Mouse (Mus musculus) bone marrow macrophage, adult 2 months (primary cell): ENCODE results near the gene Faim2. TPM values are rescaled to one million over a fixed set of nuclear protein-coding genes. Genes with fewer than 3 reads are reported as not detected.

ENCODE experiments used
- H3K27ac ChIP-seq: 2 replicates; pipeline ENCODE4 v1.5.1; 2012; ENCODE audit warnings: low read depth, low read length; ENCODE audit not compliant: insufficient read depth
- H3K4me1 ChIP-seq: 2 replicates; pipeline ENCODE4 v1.6.1; 2012; ENCODE audit warnings: low read length; ENCODE audit not compliant: control insufficient read depth, insufficient read depth
- H3K4me3 ChIP-seq: 2 replicates; pipeline ENCODE4 v1.5.1; 2012; ENCODE audit warnings: mild to moderate bottlenecking, low read length, moderate library complexity; ENCODE audit not compliant: insufficient read depth
- CTCF ChIP-seq: IDR thresholded peaks from 2 replicates; pipeline ENCODE4 v1.5.1; 2012; ENCODE audit warnings: low read depth, mild to moderate bottlenecking, low read length, moderate library complexity
- POLR2A ChIP-seq: IDR thresholded peaks from 2 replicates; pipeline ENCODE4 v1.6.1; 2012; ENCODE audit warnings: mild to moderate bottlenecking, low read depth, low read length, borderline replicate concordance
- polyA plus RNA-seq: library from polyadenylated mRNA; stranded (reverse); fragments of >200 nt; gene quantifications from 2 replicates; pipeline ENCODE4 v1.2.4, GENCODE M21; 2012; ENCODE audit not compliant: missing spikeins, insufficient read depth, insufficient read length

Faim2 gene
- polyA plus RNA-seq, 1 experiment, result 0.05 TPM

DNA sequence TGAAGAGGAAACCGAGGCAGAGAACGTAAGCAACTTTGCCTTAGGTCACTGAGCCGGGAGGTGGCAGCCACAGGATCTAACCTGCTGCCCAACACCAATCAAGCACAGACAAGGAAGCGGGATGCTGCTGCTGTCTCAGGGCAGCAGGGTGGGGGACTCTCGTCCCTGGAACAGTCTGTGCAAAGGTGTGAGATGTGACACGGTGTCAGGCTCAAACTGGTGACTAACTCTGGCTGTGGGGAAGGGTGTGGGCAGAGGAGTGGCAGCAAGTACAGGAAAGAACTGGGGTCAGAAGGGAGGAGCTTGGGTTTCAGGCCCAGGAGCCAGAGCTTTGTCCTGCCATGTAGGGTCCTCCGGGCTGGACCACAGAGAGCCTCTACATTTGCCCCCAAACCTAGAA is 16.1 kb upstream of the Faim2 start:
- TF ChIP-seq POLR2A (no peak), CTCF (no peak)
- Histone ChIP-seq H3K4me1 (peaks cover 11% of the 10 kb centered on the region), H3K4me3 (no peak overlapping the region), H3K27ac (no peak overlapping the region)

DNA sequence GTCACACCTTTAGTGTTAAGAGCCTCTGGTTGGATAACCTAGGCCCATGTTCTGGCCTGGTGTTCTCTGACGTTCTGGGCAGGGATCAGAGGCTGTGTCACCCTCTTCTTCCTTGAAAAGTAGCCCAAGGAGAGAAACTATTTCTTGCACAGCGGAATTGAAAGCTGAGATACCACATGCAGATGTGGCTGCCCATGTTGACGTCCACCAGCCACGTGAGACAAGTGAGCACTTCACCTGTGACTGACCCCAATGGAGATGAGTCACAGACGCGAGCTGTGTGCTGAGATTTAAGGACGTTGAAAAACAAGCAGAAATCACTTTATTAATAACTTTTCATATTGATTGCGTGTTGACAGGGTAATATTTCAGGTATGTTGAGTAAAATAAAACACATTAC is 11.9 kb upstream of the Faim2 start:
- H3K4me3 ChIP-seq, result no peak overlapping the region
- peaks cover 11% of the 10 kb centered on the region for H3K4me1 ChIP-seq
- no peak overlapping the region for H3K27ac ChIP-seq
- TF ChIP-seq POLR2A, result no peak
- TF ChIP-seq CTCF, result no peak

DNA sequence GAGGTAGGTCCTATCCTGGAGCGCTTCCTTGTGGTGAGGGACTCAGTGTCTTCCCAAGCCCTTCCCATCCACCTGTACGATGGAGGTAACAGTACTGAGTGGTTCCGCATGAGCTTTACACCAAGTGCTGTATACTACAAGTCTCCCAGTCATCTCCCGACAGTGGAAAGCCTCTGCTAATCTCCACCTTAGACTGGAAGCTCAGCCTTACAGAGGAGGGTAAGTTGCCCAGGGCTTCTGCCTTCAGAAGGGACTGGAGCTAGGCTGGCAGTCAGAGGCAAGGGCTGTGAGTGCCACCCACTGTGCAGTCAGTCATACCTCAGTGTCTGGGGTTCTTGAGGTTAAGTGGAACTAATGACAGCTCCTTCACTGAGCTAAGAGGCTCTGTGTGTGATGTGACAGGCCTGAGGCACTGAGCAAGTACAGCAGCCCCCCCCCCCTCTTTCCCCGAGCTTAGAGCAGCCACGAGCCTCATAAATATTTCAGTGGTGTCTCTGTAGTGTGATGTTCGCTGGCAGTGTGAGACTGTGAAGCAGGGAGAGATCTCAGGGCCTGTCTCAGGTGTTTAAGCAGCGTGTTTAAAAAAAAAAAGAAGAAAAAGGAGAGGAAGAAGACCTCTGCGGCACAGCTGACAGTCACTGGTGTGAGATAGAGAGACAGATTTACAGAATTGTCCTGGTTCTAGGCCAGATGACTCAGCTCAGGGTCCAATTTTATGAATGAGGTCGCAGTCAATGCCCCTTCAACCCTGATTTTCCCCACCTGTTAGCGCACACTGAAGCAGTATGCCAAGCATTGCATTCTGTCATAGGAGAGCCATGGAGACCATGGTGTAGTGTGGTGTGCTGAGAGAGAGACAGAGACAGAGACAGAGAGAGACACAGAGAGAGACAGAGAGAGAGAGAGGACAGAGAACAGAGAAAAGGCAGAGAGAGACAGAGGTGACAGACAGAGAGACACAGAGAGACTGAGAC is 9.2 kb upstream of the Faim2 start:
- TF ChIP-seq CTCF, result no peak
- TF ChIP-seq POLR2A, result no peak

DNA sequence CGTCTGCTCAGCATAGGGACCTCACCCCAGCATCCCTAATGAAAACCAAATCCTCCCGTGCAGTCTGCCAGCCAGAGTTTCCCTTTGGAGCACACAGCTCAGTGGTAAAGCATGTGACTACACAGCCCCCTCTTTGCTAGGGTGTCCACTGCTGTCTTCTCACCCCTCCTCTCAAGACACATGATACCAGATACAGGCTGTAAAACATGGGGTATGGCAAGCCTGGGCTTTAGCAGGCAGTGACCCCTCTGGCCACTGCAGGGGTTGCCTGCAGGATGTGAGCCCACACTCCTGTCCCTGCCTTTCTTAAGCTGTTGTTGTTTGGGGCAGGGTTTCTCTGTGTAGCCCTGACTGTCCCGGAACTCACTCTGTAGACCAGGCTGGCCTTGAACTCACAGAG is 4.1 kb upstream of the Faim2 start:
- no peaks in the 10 kb centered on the region for H3K4me1 ChIP-seq
- H3K27ac ChIP-seq, result no peak overlapping the region
- TF ChIP-seq CTCF (no peak), POLR2A (no peak)
- no peak overlapping the region for H3K4me3 ChIP-seq

More for the DNA sequence above, 9.2 kb upstream of the Faim2 start:
- Histone ChIP-seq H3K4me3 (no peak overlapping the region), H3K27ac (no peak overlapping the region), H3K4me1 (peaks cover 10% of the 10 kb centered on the region)

GRCm38 (mm10) chr15:99531146-99531545 is 3.2 kb upstream of the Faim2 start:
- no peak for TF ChIP-seq CTCF
- TF ChIP-seq POLR2A, result no peak
- Histone ChIP-seq H3K4me3 (no peak overlapping the region), H3K27ac (no peak overlapping the region)

GRCm38 (mm10) chr15:99526681-99527080 is 1.3 kb downstream of the Faim2 start:
- no peaks in the 10 kb centered on the region for H3K4me1 ChIP-seq
- H3K27ac ChIP-seq, result no peak overlapping the region
- H3K4me3 ChIP-seq, result no peak overlapping the region
- TF ChIP-seq CTCF, result no peak
- TF ChIP-seq POLR2A, result no peak

More at GRCm38 (mm10) chr15:99531146-99531545, 3.2 kb upstream of the Faim2 start:
- no peaks in the 10 kb centered on the region for H3K4me1 ChIP-seq

- no peak overlapping the region for H3K4me3 ChIP-seq
- H3K4me1 ChIP-seq, result no peaks in the 10 kb centered on the region
- H3K27ac ChIP-seq, result no peak overlapping the region
- TF ChIP-seq POLR2A (no peak), CTCF (no peak)
Observed at GRCm38 (mm10) chr15:99520306-99520705, 7.7 kb downstream of the Faim2 start.

GRCm38 (mm10) chr15:99519626-99520025 is 8.3 kb downstream of the Faim2 start:
- TF ChIP-seq CTCF (no peak), POLR2A (no peak)

DNA sequence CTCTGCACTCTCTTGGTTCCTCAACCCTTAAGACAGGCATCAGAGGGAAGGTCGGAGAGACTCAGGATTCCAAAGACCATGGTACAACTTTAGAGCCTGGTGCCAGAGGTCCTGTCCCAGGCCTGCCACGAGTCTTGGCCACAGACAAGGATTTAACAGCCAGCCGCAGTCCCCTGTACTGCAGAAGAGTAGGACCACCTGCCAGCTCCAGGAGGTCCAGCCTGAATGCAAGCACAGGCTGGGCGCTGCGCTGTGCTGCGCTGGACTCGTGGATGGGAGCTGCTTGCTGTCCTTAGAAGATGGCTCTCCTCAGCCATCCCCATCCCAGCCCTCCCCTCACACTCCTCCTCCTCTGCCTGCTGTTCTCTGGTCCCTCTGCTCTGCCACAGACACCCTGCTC is 10.2 kb downstream of the Faim2 start:
- H3K4me1 ChIP-seq, result no peaks in the 10 kb centered on the region
- no peak overlapping the region for H3K4me3 ChIP-seq
- H3K27ac ChIP-seq, result no peak overlapping the region
- TF ChIP-seq CTCF, result no peak
- no peak for TF ChIP-seq POLR2A

More at GRCm38 (mm10) chr15:99519626-99520025, 8.3 kb downstream of the Faim2 start:
- H3K4me3 ChIP-seq, result no peak overlapping the region
- H3K4me1 ChIP-seq, result no peaks in the 10 kb centered on the region
- H3K27ac ChIP-seq, result no peak overlapping the region

- H3K27ac ChIP-seq, result no peak overlapping the region
- H3K4me3 ChIP-seq, result no peak overlapping the region
- TF ChIP-seq POLR2A (no peak), CTCF (no peak)
- H3K4me1 ChIP-seq, result no peaks in the 10 kb centered on the region
Observed at GRCm38 (mm10) chr15:99516715-99517114, 11.2 kb downstream of the Faim2 start.
